Mouse (Mus musculus) embryo, embryonic 11.5 days (tissue): Measurements from ENCODE around the gene Clasrp.
"Not testable (repeated sequence)": the region's sequence is repeated elsewhere in the genome, so short reads cannot be mapped to it uniquely, and the experiment has no call there.

ENCODE experiments used
- DNase-seq: peaks from one replicate; pipeline ENCODE4 v3.0.0-alpha.2; 2012; ENCODE audit warnings: low read depth, low spot score

Clasrp gene

DNA sequence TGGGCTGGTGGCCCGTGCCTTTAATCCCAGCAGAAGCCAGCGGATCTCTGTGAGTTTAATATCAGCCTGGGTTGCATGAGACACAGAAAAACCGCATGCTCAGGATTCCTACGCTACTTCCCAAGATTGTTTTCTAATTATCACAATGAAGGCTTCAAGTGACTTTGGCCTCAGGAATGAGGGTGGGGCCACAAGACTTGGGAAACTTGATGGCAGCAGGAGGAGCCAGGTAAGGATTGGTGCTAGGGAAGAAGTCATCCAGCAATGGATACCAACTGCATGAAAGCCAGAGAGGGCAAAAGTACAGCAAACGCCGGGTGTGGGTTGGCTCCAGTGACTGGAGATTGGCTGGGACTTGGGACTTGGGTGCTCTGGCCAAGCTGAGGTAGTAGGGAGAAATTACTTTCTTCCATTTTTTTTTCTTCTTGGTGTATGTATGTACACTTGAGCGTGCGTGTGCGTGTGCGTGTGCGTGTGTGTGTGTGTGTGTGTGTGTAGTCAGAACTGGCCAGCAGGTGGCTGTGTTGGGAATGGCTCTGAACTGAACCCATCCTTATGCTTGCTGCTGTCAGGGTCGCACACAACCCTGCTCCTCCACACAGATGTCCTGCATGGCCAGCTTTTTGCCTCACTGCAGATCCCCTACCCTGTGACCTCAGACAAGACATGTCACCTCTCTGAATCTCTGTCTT lies 5.5 kb upstream of the Clasrp start:
- no peak for DNase-seq

DNA sequence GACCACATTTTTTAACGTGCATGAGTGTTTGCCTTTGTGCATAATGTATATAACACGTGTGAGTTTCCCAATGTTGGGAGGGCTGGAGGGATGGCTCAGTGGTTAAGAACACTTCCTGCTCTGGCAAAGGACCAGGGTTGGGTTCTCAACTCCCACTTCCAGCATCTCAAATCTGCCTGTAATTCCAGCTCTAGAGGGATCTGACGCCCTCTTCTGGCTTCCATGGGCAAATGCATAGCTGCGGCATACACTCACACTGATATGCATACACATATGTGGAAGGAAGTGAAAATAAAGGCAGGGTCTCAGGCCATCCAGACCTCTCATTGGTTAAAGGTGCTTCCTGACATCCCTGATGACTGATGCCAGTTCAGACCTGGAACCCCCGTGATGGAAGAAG lies 3.0 kb upstream of the Clasrp start:
- no peak for DNase-seq

DNA sequence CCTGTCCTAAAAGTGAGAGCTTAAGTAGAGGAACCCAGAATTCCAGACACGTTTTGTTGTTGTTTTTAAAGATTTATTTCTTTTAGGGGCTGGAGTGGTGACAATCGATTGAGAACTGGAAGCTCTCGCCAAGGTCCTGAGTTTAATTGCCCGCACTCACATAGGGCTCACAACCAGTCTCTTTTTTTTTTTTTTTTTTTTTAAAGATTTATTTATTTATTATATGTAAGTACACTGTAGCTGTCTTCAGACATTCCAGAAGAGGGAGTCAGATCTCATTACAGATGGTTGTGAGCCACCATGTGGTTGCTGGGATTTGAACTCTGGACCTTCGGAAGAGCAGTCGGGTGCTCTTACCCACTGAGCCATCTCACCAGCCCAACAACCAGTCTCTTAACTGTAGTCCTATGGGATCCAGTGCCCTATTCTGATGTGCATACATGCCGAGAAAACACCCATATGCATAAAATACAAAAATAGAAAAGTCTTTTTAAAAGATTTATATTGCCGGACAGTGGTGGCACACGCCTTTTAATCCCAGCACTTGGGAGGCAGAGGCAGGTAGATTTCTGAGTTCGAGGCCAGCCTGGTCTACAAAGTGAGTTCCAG lies 424 bp upstream of the Clasrp start:
- not testable (repeated sequence) for DNase-seq

DNA sequence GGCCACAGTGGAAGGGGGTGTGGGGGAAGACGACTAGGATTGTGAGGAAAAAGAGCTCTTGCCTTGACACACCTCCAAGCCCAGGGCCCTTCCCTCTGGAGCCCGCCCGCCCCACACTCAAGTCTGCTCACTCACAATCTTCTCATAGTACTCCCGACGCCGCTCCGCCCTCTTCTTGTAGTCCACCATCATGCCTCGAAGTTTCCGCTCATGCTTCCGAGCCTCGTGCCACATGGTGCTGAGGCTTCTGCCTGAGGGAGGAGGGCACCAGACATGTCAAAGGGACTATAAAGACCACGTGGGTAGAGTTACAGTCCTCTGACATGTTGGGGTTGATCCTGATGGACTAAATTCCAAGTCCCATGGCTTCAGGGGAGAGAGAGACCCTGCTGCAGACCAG lies 1.2 kb downstream of the Clasrp start:
- DNase-seq: no peak

DNA sequence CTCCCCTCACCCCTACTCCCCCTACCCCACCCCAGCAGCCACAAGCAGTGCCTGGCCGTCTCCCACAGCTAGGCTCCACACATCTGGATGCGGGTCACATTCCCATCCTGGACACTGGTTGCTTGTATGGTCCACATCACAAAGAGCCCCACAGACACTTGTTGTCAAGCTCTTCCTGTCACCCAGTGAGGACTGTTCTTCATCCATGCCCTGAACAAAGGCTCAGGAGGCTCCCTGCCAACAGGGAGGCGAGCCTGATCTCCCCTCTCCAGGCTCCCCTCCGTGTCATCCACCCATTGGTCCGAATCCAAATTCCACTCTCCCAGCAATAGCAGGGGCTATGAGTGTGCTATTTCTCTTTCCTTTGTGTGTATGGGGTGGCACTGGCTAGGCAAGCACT lies 3.7 kb downstream of the Clasrp start:
- DNase-seq: no peak

DNA sequence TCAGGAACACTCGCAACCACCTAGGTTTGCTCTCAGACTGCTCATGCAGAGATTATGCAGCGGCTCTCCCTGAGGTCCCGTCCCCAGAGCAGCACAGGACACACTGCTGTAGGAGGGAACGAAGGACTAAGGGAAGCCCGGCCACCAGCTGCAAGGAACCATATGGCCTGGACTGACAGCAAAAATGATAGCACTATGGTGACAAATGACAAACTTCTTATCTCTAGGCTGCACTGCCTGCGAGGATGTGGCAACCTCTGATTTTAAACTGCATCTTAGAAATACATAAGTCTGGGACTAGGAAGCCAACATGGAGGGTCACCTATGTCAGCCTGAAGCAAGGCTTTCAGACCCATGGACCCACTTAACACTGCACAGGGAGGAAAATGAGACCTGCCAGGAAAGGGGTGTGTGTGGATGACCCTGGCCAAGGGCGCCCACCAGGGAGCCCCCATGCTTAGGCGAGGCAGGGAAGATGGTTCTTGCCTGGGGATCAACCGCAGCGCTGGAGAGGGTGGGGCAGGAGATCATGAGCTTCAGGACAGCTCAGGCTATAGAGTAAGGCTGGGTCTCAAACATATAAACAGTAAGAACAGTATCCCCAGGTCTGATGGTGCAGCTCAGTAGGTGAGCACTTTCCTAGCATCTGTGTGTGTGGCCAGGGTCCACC lies 11.1 kb downstream of the Clasrp start:
- no peak for DNase-seq

DNA sequence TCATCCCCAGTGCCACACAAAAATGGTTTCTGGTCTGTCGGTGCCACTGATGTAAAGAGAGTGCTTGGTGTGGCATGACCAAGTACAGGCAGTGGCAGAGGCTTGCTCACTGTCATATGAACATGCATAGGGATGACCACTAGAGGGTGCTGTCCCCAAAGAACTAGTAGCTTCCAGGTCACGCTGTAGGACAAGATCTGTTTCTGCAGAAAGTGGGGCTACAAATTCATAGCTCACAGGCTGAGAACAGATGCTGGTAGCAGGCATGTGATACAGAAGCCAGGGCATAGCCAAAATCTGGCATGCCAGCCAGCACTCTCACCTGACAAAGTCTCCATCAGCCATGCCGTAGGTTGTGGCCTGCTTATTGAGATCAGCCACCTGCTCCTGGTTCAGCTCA lies 14.4 kb downstream of the Clasrp start:
- peak; percentile 70 for DNase-seq

DNA sequence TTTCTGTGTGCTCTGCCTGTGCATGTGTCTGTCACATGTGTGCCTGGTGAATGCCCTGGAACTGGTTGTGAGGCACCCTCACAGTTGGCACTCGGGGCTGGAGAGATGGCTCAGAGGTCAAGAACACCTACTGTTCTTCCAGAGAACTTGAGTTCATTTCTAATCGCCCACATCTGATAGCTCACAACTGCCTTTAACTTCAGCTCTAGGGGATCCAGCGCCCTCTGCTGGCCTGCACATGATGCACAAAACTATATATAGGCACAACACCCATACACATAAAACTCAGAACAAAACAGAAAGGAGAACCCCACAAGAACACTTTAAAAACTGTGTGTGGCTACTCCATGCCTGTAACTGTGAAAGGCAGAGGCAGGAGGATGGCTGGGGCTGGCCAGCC lies 15.1 kb downstream of the Clasrp start:
- peak; percentile 39 for DNase-seq

DNA sequence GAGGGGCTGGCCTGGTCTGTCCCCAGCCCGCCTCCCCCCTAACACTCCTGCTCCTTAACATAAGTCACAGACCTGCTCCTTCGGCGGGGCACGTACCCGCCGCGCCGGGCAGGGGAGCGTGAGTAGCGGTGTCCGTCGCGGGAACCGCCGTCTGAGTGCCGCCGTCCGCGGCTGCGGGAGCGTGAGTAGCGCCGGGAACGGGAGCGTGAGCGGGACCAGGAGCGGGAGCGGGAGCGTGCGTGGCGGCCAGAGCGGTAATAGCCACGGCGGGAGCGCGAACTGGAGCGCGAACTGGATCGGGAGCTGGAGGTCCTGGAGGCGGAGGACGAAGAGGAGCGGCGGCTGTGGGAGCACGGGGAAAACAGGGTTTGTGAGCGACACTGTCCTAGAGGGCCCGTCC lies 18.0 kb downstream of the Clasrp start:
- no peak for DNase-seq

DNA sequence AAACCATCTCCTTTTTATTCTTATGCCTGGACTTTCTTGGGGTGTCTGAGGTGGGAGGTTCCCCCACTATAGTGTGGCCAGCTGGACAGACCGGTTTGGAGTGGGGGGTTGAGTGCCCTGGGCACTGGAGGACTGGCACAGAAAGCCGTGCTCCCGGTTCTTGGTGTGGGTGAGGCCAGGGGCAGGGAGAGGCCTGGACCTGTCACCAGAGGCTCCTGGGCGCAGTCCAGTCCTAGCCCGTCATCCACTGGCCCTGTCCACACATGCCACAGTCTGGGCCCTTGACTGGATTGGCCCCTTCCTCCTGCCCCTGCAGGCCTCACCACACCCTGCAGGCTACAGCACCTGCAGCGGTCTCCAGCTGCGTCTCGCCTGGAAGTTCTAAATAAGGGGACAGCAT lies 23.7 kb downstream of the Clasrp start:
- no peak for DNase-seq

DNA sequence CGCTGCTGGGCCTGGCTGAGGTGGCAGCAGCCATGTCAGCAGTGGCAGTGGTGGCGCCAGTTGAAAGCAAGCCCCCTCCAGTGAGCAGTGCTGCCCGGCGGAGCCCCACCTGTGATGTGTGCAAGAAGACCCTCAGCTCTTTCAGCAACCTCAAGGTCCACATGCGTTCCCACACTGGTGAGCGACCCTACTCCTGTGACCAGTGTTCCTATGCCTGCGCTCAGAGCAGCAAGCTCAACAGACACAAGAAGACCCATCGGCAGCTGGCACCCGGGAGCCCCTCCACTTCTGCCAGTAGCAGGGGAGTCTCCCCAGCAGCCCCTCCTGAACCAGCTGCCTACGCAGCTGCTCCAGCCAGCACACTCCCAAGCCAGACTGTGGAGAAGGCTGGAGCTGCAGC lies 24.5 kb downstream of the Clasrp start:
- no peak for DNase-seq

DNA sequence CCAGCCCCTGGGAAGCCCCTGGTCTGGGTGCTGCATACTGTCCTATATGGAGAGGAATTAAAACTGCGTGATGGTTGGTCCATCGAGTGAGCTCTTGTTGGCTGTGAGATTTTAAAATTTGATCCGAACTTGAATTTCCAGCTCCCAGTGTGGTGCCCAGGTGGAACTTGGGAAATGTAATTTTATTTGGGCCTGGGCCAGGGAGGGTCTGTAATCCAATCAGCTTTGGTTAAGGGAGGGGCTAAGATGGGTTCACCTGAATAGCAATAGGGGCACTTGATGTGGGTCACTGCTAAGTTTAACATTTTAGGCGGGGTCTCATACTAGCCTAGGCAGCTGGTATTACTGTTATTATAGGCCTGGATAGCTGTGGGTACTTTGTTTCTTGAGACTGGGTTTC lies 25.9 kb downstream of the Clasrp start:
- DNase-seq: no peak

DNA sequence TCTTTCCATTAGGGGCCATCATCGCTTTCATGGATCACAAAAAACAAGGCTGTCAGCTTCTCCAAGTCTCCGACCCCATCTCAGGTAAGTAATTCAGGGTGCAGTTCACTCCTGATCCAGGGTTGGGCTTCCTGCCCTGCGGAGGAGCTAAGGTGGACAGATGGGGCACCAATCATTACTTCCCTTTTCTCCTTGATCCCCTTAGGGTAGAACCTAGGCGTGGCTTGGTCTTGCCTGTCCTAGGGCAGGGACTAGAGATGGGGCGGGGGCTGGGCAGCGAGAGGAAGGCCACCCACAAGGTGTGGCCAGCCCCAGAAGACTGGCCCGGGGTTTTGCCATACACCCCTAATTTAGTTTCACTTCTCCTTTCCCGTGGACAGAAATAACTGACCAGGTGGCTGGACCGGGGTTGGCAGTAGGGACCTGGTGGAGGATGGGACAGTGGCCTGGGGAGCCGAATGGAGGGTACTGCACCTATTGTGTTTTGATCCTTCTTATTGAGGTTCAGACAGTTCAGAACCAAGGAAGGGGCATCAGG lies 26.3 kb downstream of the Clasrp start:
- DNase-seq: no peak

DNA sequence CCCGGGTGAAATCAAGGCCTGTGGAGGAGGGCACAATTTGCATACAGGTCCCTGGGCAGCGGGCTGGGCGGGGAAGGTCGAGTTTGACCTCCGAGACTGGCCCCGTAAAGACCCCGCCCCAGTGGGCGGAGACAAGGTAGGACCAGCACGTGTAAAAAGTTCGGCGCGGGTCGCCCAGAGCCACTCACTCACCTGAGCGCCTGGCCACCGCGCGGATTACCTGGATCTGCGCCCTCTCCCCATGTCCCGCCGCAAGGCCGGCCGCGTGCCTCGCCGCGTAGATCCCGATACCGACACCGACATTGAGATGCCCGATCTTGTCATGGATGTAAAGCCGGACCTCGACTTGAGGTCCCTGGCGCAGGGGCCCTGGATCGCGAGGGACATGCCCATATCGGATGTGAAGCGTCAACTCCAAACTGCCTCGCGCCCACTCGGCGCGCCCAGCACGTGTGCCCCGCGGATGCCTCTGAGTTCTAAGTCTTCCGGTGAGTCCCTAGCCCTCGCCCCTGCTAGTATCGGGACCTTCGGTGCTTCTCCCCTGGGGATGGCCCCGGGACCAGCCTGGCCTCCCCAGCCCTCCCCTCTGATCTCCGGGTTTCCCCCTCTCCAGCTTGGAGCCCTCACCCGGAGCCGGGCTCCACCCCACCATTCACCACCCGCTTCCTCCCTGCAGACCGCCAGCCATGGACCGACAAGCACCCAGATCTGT lies 27.0 kb downstream of the Clasrp start, which contains the start of the genes Zfp296 and Gemin7:
Zfp296 (plus strand) TSS at position 147 of the 712 bp plus-strand sequence.
Gemin7 (minus strand) TSS at position 455 of the 712 bp plus-strand sequence.
- DNase-seq: no peak

DNA sequence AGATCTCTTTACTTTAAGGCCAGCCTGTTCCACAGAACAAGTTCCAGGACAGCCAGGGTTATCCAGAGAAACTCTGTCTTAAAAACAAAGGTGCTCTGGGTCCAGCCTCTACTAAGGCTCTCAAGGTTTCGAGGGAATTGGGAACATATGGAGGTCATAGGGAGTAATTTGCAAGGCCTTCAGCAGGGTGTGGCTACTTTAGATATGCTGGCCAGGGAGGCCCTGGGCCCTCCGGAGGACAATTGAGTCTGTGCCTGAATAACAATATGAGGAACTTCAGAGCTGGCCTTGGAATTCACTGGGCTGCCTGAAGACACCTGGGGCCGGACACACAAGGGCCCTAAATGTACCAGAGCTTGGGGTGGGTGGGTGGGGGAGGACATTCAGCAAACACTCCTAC lies 28.7 kb downstream of the Clasrp start:
- no peak for DNase-seq

DNA sequence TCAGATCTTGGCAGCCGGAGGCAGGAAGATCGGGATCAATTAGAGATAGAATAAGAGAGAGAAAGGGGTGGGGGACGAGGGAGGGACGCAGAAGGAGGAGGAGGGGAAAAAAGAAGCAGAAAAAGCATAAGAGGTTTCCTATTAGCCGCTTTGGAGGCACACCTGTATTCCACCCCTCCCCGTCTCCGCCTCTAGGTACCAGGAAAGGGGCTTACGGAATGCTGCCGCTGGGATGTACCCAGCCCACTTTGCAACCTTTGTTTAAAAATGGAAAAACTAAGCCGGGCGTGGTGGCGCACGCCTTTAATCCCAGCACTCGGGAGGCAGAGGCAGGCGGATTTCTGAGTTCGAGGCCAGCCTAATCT lies 30.5 kb downstream of the Clasrp start:
- no peak for DNase-seq

DNA sequence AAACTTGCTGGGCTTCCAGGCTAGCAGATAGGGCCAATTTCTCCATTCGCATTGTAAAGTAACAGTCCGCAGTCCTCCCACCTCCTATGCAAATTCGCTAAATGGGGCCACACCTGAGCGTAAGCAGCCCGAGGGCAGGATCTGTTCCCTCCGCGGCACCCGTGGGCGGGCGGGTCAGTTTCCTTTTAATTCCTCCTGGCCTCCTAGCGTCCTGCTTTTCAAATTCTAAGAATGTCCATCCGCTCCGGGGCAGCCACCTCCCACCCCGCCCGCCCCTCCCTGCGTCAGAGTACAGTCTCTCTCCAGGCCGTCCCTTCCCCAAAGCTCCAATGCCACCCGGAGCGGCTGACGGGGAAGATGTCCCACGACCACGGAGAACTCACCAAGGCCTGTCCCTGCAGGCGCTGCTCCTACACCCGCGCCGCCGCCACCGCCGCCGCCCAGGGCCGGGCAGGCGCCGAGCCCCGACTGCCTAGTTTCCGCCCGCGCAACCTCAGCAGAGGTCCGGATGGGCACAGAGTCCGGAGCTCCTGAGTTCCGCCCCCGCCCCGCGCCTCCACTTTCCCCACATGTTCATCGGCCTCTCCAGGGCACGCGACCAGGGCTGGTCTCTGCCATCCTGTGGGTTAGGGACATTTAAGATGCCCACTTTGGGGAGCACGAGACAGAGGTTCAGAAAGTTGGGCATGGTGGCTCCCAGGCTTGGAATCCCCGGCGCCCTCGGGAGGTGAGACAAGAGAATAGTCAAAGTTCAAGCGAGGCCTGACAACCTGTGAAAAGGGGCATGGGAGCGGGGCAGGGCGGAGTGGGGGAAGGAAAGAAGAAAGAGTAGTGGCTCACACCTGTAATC lies 31.1 kb downstream of the Clasrp start:
- DNase-seq: peak; percentile 75

DNA sequence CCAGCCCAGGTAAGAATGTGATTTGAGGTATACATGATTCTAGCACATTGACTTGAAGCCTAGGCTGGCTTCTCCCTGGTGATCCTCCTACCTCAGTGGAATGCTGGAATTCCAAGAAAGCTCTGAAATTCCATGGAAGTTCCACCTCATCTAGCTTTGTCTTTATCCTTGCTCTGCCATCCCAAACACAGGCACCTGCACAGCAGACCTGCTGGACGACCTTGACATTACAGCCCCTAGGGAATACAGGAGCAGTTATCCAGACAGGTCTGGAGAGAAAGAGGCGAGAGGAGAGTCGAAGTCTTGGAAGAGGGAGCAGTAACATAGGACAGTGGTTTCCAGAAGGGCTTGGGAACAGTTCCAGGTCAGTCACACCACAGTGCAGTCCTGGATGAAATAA lies 34.6 kb downstream of the Clasrp start:
- no peak for DNase-seq

DNA sequence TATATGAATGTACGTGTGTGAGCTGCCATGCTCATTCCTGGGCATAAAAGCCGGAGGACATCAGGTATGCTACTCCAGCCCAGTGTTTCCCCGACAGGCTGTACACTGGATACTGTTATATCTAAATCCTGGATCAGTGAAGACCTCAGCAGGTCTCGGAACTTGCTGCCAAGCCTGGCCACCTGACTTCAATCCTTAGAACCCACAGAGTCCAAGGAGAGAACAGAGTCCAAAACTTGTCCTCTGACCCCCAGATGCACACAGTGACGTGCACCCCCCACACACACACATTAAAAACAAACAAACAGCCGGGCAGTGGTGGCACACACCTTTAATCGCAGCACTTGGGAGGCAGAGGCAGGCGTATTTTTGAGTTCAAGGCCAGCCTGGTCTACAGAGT lies 36.9 kb downstream of the Clasrp start:
- no peak for DNase-seq

DNA sequence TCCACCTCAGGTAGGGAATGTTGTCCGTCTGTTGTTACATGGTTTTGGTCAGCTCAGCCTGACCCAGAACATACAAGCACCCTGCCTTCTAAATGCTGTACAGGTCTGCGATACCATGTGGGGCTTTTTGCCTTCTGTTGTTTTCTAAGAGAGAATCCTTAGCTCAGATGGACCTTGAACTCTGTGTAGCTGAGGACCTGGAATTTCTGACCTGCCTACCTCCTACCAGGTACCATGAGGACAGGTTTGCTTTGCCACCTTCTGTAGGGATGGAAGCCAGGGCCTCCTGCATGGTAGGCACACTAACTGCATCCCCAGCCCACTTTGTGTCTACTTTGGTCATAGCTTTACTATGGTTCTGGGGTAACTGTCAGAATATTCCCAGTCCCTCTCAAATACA lies 38.5 kb downstream of the Clasrp start:
- DNase-seq: no peak

DNA sequence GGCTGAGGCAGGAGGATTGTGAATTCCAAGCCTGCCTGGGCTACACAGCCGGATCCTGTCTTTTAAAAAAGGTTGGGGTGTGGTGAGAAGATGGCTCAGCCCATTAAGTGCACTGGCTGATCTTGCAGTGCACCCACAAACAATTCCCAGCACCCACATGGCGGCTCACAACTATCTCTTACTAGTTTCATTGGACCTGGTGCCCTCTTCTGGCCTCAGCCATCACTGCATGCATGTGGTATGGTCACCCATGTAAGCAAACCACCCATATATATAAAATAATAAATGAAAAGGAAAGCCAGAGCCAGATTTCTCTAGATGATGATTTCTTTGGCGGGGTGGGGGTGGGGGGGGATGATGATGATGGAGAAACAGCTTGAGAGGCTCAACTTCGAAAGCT lies 39.8 kb downstream of the Clasrp start:
- DNase-seq: no peak
